In genomic region chr11:78668647-78669046, GRCm38 (mm10) we compare ENCODE assay signal across 18 mouse cellular contexts. TPM values are rescaled to one million over a fixed set of nuclear protein-coding genes. Genes with fewer than 3 reads are reported as not detected.
DNase-seq lines count a peak whose midpoint lies in the region; TF ChIP-seq lines count a peak whose summit lies in the region.
"Had no signal": no experiment of that assay in that cellular context is flagged by ENCODE, and none has a peak within 500 bp of the region (broad histone marks: within the 10 kb centered on the region; RNA-seq: fewer than 3 reads in every experiment).

No protein-coding gene starts in this region.

- H3K27ac ChIP-seq in ES-Bruce4 (ENCODE audit: insufficient read depth, low read length) = no peak overlapping the region
- no peak overlapping the region for H3K27ac ChIP-seq in embryonic facial prominence, embryonic 10.5 days (replicated peaks)
- H3K27ac ChIP-seq: forebrain, embryonic 13.5 days; gastrocnemius, adult 2 months; heart, embryonic 13.5 days; hindbrain, embryonic 15.5 days had no signal

- no peak overlapping the region for H3K4me3 ChIP-seq in ES-Bruce4 (ENCODE audit: low read depth, low read length)
- no peak overlapping the region for H3K4me3 ChIP-seq in embryonic facial prominence, embryonic 10.5 days
- H3K4me3 ChIP-seq: forebrain, embryonic 13.5 days; gastrocnemius, adult 2 months; heart, embryonic 13.5 days; hindbrain, embryonic 15.5 days had no signal

- WGBS in embryonic facial prominence, embryonic 10.5 days = 25% methylated on average over 3 of the region's 3 CpGs

- no peak overlapping the region for H3K9ac ChIP-seq in ES-Bruce4 (ENCODE audit: low read depth, poor library complexity, severe bottlenecking)
- H3K9ac ChIP-seq: forebrain, embryonic 13.5 days; heart, embryonic 13.5 days; hindbrain, embryonic 15.5 days had no signal

- TF ChIP-seq EP300 in ES-Bruce4 (IDR thresholded peaks at IDR 0.05; ENCODE audit: insufficient read depth, low read depth, low read length) = peak; percentile 93

- H3K4me1 ChIP-seq in ES-Bruce4 (ENCODE audit: control insufficient read depth, insufficient read depth, low read length) = peaks cover 3% of the 10 kb centered on the region
- peaks cover 34% of the 10 kb centered on the region for H3K4me1 ChIP-seq in embryonic facial prominence, embryonic 10.5 days

- DNase-seq in ES-CJ7 (ENCODE audit: low read depth, low spot score) = peak; percentile 97
- peak; percentile 74 for DNase-seq in WW6 (ENCODE audit: low read depth, low spot score)
- DNase-seq in embryonic facial prominence, embryonic 10.5 days (ENCODE audit: low spot score) = peak; percentile 22
- no peak for DNase-seq in adrenal gland, postnatal 25 days
- DNase-seq in ovary, postnatal 14 days (ENCODE audit: low spot score) = no peak
- DNase-seq in lung, postnatal 25 days (ENCODE audit: low spot score) = no peak
- DNase-seq: adrenal gland, postnatal 14 days; cerebellum, adult 11-12 months; cerebellum, adult 9-11 months; cerebellum, postnatal 36 days; gastrocnemius, adult 2 months; gastrocnemius, postnatal 25 days; heart, postnatal 36 days; kidney, adult 8-10 months had no signal

- H3K27me3 ChIP-seq in ES-Bruce4 (ENCODE audit: control insufficient read depth, insufficient read depth, low read length, poor library complexity, severe bottlenecking) = no peaks in the 10 kb centered on the region
- no peaks in the 10 kb centered on the region for H3K27me3 ChIP-seq in embryonic facial prominence, embryonic 10.5 days (replicated peaks; ENCODE audit: low read depth, poor library complexity, severe bottlenecking)
- H3K27me3 ChIP-seq: forebrain, embryonic 13.5 days; heart, embryonic 13.5 days; hindbrain, embryonic 15.5 days had no signal

- H3K9me3 ChIP-seq in ES-Bruce4 (replicated peaks; ENCODE audit: control insufficient read depth, insufficient read depth, low read length, poor library complexity, severe bottlenecking) = no peaks in the 10 kb centered on the region
- no peaks in the 10 kb centered on the region for H3K9me3 ChIP-seq in embryonic facial prominence, embryonic 10.5 days
- H3K9me3 ChIP-seq: forebrain, embryonic 13.5 days; heart, embryonic 13.5 days; hindbrain, embryonic 15.5 days had no signal

- no peak for TF ChIP-seq POLR2A in ES-Bruce4 (IDR thresholded peaks at IDR 0.05; ENCODE audit: insufficient read depth, low read length)

- no peaks in the 10 kb centered on the region for H3K36me3 ChIP-seq in ES-Bruce4 (ENCODE audit: control insufficient read depth, insufficient read depth, low read length, poor library complexity, severe bottlenecking)
- H3K36me3 ChIP-seq in embryonic facial prominence, embryonic 10.5 days (replicated peaks) = no peaks in the 10 kb centered on the region
- H3K36me3 ChIP-seq: heart, embryonic 13.5 days; hindbrain, embryonic 15.5 days had no signal

- TF ChIP-seq CTCF in ES-Bruce4 (IDR thresholded peaks at IDR 0.05; ENCODE audit: low read depth, low read length) = no peak

RNA-seq across cellular contexts. Expression of gene Nlk, which starts 28.5 kb away (rescaled TPM):
- 39.7 and 47.6 TPM in 2 replicates for polyA plus RNA-seq in ES-Bruce4 (2011; ENCODE audit: insufficient read depth, insufficient read length, low read depth, missing spikeins)
- polyA plus RNA-seq in embryonic facial prominence, embryonic 10.5 days (2016; fragmentation: Nextera tagmentation; extraction: Ambion mirVana) = 15.8 and 16.4 TPM in 2 replicates
- total RNA-seq in adrenal gland, postnatal 25 days (2021) = 66.5 and 93.9 TPM in 2 replicates

Comparison
In these comparisons a context has a peak if more than half of its experiments do, and no peak if none do; other contexts are left out.
1. DNase-seq: peak in ES-CJ7 (single experiment), WW6 (single experiment) and embryonic facial prominence, embryonic 10.5 days (single experiment); none in adrenal gland, postnatal 25 days (single experiment), ovary, postnatal 14 days (single experiment) and lung, postnatal 25 days (single experiment).